Mouse (Mus musculus) B cell, adult 2 months (primary cell): Measurements from ENCODE around the gene Msrb2.

Experiments used
- DNase-seq, 2 experiments: peaks; one replicate each; pipeline ENCODE4 v3.0.0; 2022

Gene Msrb2

DNA sequence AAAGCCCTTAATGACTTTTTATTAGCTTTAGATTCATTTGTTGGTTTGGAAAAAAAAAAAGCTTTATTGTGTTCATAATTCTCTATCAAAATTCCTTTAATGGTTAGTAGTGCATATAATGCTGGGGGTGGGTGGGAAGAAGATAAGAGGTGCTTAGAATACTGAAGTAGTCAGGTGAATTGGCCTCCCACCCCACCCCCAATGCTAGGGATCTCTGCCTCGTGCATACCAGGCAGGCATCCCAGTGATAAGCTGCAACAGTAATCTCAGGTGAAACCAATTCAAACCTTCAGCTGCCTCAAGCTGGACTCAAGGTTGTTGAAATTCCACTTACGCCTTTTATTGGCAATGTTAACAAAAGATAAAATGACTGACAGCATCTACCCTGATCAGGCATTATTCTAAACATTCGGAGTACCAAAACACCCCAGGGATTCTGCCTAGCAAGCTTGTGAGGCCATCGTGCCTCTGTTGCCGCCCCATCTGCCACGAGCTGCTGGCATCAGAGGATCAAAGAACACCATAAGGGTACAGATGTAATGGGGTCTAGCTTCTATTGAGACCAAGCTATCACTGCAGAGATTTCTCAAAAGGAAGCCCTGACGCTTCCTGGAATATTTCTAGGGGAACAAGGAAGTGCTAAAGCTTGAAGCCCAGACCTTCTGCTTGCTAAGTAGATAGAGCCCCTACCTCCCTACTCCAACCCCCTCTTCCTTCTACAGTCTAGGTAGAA, 19.3 kb downstream of the Msrb2 start:
- DNase-seq, result no peak

DNA sequence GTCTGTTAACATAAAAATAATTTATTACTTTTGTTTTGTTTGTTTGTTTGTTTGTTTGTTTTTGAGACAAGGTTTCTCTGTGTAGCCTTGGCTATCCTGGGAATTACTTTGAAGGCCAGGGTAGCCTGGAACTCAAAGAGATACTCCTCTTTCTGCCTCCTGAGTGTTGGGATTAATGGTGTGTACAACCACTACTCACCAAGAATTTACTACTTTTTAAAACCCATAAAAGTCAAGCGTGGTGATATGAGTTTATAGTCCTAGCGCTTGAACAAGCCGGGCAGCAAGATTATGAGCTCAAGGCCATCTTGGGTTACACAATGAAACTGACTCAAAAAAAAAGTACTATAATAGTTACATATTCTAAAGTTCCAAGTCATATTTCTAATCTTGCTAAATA, 20.4 kb downstream of the Msrb2 start:
- no peak for DNase-seq

DNA sequence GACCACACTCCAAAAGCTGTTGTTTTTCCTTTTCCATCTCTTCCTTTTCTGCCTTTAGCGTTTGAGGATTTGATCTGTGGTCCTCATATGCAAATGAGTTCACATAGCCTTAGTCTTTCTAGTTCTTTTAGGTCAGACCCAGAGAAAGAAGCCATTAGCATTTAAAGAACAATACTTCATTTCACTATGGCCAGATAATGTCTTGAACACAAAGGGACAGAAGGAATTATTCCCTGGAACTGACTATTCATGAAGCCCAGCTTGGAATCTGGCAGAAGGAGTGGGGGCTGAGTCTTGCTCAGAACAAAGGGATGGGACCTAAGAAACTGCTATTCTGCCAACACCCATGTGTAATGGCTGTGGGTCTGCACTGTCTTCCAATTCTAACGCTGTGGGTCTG, 21.6 kb downstream of the Msrb2 start:
- no peak for DNase-seq

DNA sequence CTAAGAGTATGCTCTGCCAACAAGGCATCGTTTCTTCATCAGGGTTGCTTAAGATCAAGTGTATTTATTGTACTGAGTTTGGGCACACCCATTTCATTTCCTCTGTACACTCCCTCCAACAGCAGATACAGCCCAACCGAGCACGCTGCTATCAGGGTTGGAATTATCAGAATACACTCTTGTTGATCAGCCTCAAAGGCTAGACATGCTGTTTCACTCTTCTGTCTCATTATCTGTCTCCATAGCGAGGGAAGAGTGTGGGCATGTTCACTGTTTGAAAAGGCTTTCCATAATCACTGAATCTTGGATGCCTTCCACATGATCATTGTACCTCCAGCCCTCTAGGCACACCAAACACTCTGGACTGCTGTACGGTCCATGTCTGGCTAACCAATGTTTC, 34.2 kb downstream of the Msrb2 start:
- no peak for DNase-seq

DNA sequence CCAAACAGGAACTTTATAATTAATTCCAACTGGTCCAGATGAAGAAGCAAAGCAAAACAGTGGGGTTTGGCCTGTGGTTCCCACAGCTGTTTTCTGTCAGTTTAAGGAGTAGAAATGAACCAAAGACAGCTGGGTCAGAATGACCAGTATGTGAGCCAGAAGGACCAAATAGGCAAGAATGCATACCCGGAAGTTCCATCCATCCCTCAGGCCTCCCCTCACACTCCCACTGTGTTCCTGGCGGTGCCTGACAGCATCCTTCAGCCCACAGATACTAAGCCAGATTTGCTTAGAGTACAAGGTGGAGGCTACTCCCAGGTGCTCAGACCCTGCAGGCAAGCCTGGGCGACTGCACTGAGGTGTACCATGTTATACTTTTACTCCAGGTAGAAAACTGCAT, 35.3 kb downstream of the Msrb2 start:
- DNase-seq, result no peak

DNA sequence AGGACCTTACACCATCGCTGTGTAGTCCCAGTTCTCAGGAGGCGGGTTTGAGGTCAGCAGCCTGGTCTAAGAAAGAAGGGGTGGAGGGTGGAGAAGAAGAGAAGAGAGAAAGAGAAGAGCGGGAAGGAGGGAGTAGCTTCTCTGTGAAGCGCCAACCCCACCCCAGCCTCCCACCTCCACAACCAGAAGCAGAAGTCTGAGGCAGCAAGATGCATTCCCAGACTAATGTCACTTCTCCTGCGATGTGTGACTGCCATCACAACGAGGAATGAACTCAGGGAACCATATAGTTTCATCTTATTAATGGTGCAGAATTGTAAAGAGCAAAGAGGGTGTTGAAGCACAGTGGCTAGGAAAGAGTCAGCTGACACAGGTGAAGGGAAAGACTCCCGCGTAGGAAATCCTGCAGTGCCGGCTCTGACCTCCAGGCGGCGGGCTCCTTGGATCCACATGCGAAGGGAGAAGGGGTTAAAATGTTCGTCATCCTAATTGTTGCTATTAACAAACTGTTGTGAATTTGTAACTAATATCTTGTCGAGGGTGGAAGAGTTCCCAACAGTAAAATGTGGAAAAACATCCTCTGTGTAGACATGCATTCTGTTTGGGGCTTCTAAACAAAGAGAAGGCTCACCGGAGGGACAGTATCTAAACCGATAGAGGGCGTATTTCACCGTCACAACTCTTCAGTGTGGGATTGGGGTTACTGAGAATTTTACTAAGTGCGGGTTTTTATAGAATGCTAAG, 43.2 kb downstream of the Msrb2 start:
- peak; percentile 63 to 67 for DNase-seq

DNA sequence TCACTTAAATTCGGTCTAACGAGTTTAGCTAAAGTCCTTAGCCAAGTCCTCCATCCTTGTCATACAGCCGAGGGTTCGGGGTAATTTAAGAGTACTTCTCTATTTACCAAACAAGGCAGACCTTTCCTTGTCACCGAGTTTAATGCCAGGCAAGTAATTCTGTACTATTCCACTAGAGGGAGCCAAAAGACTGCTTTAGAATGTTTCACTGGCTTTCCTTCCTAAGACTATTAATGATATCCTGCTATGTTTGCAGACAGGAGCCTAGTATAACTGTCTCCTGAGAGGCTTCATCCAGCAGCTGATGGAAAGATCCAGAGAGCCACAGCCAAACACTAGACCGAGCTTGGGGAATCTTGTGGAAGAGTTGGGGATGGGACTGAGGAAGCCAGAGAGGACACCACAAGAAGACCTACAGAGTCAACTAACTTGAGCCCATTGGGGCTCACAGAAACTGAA, 43.9 kb downstream of the Msrb2 start:
- peak; percentile 65 to 69 for DNase-seq

DNA sequence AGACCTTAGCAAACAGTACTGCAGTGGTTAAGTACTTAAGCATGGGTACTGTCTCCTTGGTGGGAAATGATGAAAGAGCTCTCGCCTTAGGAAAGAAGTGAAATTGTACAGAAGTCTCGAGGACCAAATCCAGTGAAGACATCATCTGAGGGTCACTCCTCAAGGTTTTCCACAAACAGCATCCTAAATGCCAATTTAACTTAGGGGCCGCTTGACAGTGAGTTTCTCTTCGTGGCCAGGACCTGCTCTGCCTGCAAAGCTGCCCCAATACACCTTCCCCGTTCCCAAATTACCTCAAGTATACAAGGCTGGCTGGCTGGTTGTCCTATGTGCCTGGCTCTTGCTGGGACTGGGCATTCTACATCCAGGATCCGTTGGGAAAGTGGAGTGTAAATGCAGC, 44.8 kb downstream of the Msrb2 start:
- DNase-seq, result no peak

DNA sequence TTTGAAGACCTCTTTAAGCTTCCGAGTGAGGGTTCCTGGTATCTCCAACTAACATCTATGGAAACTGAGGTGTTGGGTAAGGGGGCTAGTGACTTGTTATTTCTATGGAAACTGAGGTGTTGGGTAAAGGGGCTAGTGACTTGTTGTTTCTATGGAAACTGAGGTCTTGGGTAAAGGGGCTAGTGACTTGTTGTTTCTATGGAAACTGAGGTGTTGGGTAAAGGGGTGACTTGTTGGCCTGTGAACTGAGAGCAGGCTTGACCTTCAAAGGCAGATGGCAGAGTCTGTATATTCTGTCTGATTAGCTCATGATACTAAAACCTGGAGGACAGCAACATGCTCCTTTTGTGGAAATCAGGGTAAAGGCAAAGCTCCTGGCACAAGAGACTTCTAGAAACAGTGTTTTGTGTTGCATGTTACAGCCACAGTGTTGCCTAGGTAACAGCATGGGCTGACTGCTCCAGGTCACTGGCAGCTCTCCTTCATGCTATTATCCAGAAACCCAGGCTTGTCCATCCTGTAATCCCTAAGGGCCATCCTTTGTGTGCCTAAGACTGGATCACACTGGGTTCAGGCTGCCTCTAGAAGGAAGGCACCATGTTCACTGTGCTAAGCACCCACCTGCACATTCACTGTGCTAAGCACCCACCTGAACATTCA, 48.6 kb downstream of the Msrb2 start:
- DNase-seq, result no peak

DNA sequence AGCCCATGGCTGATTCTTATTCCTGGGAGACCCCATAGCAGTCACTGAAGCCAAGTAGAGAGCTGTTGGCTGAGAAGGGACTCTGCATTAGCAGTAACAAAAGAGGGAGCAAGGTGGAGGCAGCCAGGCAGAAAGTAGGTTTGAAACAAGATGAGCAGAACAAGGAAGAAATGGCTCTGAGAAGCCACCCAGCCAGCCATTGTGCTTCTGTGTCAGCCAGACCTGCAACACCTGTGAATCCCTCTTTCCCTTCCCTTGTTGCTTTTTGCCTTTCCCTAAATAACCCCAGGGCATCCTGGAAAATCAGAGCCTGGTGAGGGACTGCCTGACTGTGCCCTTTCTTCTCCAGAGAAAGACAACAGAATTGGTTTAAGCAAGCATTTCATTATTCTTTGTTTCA, 51.0 kb downstream of the Msrb2 start:
- DNase-seq, result no peak

DNA sequence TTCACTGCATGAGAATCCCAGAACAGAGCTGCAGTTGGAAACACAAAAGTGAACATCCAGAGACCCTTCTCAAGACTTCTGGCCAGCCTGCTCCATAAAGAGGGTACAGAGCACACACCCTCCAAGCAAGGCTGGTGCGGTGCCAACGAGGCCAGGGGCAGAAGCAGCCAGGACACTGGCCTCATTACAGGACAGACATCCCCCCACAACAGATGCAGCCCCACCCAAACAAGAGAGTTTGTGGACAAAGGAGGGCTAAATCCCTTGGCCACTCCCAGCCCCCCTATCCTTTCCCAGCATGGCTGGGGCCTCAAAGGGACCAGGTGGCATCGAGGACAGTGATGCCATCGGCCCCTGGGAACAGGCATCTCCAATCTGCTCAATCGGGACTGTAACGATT, 51.8 kb downstream of the Msrb2 start:
- no peak for DNase-seq

DNA sequence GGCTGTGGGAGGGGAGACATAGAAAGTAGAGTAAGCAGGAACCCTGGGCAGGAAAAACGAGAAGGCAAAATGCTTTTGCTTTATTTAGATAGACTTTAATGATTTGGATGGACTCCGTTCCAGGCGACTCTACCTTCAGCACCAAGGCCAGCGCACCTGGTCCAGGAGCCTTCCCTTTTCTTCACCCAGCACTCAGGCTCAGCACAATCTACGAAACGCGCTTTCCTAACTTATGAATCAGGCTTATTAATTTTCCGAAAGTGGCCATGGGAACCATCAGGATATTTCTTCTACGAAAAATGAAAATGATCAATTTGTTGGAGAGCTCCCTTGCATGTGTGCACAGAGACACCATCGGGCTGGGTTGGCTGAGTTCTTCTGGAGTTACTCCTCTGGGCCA, 57.8 kb downstream of the Msrb2 start:
- peak; percentile 58 to 62 for DNase-seq

DNA sequence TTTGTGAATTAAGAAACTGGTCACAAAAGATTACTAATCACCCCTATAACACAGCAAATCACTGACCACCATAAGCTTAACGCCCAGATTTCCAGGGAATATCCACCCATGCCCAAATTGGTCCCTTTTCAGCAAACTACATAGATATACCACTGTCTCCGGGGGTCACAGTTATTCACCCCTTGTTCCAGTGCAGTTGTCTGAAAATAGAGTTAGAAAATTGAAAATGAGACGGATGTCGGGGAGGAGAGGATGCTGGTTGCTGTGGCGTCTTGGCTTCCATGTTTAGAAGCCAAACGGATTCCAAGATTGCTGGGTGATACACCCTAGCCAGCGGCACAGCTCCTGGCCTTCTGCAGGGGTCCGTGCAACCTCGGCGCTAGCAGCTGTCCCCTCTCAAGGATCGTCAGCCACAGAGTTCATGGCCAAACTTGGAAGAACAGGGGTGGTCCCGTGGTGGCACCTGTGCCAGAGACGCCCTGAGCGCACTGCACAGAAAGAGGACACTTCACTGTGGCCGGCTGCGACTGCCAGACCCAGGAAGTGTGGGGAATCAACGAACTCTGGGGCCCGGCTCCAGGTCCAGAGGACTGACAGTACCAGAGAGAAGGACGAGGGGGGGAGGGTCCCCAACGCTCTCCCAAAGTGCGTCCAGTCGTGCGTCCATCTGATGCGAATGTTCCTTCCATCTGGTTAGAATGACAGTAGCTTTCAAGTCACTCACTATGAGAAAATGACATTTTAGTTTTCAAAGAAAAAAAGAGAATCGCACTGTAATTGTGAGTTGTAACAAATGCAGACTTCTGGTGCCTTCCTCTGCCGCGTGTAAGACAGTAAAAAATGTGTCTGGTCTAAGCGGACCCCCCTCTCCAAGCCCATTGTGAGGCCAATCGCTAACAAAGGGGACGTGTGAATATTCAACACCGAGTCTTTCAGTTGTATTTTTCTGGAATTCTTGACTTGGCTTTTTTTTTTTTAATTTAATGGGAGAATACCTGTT, 58.8 kb downstream of the Msrb2 start:
- DNase-seq, result no peak

DNA sequence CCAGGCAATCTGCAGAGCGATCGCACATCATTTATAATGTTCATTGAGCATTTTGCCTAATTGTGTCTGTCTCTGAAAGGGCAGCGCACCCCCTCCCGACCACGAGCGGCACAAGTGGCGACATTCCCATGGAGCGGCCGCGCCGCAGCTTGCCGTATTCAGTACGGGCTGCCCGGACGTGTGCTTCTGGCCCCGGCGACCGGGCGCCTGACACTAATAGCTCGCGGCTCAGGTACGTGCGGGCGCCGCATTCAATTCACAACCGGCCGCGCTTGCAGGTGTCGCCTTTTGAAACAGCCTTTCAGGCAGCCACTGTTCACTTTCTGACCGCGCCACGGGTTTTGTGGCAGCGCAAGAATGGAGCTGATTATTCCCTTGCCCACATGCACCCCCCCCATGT, 59.5 kb downstream of the Msrb2 start:
- DNase-seq, result no peak

DNA sequence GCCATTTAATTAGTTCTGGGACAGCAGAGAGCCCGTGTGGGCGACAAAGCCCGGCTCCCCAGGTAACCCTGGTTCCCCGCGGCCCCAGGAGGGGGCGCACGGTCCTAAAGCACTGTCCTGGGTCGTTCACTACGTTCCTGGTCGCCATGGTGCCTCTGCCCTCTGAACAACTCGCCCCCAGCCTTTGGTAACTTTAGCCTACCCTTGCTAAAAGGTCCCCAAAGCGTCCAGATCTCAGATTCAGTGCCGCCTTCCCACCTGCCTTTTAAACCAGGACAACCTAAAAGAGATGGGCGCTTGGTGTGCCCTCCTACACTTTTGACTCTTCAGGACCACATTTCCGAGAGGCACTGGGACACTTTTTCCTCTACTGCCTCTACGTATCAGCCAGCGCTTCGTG, 59.9 kb downstream of the Msrb2 start:
- DNase-seq, result peak; percentile 47

DNA sequence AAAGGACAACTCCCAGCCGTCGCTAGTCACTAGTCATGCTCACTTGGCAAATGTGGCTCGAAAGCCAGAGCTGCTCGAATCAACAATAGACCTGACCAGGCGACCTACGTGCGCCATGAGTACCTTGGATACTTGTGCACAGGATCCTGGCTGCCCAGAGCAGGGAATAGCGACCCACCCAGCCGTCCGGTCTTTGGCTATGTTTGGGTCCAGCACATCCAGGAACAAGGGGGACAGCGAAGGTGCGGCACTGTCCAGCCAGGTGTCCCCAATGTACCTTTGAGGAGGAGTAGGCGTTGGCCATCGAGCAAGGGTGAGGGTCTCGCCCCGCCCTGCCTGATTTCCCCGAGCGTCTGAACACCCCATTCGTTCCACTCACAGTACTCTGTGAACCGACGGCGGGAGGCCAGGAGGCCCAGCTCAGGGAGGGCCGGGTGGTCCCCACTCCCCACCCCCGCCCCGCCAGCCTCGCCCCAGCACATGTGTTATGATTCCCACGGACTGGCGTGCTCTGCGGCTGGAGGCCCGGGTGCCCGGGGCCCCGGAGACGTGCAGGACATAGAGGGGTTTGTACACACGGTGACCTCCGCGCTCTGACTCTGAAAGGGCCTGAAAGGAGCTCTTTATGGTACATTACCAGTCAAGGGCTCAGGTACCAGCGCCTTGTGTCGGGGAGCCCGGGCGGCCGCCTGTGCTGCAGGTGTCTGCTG, 60.5 kb downstream of the Msrb2 start:
- no peak for DNase-seq

DNA sequence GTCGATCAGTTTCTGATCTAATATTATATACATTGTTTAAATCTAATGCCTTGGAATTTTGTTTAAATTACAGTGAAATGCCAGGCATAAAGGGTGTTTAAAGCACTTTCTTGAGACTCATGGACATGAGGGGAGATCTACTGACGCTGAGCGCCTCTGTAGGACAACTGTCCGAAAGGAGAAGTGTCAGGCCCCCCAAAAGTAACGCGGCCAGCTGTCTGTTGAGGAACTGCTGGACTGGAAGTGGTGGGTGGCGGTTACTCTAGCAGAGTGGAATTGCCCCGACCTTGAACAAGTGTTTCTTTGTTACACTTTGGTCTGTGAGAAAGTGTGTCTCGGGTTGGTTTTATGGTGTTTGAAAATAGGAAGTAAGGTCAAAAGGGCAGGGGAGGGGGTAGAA, 73.1 kb downstream of the Msrb2 start:
- no peak for DNase-seq
